Mouse (Mus musculus): Measurements from ENCODE around the gene Gsn. TPM values are rescaled to one million over a fixed set of nuclear protein-coding genes. Genes with fewer than 3 reads are reported as not detected.

Gsn gene
- polyA plus RNA-seq, 1 experiment from 2014 or later, result 139 TPM

GRCm38 (mm10) chr2:35325930-35326329 is 69.8 kb downstream of the Gsn start:
- no peak for DNase-seq (ENCODE audit: low spot score)

- DNase-seq (ENCODE audit: low spot score), result no peak
Measured at GRCm38 (mm10) chr2:35326931-35327330, 70.8 kb downstream of the Gsn start.

- DNase-seq (ENCODE audit: low spot score), result no peak
Measured at GRCm38 (mm10) chr2:35327583-35327982, 71.4 kb downstream of the Gsn start.

GRCm38 (mm10) chr2:35328064-35328792 is 72.0 kb downstream of the Gsn start:
- no peak for DNase-seq (ENCODE audit: low spot score)

DNA sequence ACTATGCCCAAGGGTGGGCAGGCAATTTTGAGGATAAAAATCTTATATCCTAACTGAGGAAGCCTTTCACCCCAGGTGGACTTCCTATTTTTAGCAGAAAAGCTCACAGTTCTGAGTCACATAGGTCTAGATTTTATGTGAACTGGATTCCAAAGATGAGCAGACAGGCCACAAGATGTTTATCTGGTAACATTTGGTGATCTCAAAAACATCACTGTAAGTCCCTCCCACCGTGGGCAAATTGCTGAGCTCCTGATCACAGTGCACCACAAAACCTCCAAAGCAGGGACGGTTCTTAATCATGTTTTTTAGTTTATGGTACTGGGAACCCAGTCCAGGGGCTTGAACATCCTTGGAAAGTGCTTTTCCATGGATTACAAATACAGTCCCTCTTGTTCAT is 72.9 kb downstream of the Gsn start:
- DNase-seq (ENCODE audit: low spot score), result peak; percentile 8

DNA sequence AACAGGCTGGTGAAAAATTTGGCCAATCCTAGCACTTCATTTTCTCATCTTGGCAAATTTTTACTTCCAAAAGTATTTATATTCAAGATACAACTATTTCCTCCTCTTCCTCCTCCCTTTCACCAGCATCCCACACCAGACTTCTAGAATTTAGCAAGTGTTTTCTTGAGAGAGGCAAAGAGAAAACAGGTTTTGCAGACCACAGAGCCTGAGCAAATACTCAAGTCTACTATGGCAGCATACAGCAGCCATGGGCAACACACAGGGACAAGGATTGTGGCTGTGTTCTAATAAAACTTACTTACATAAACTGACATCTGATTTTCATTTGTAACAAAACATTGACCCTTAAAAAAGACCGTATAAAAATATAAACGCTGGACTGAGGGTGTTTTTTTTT is 75.0 kb downstream of the Gsn start:
- DNase-seq (ENCODE audit: low spot score), result no peak

GRCm38 (mm10) chr2:35333670-35334069 is 77.5 kb downstream of the Gsn start:
- DNase-seq (ENCODE audit: low spot score), result no peak

- no peak for DNase-seq (ENCODE audit: low spot score)
Measured at GRCm38 (mm10) chr2:35335620-35336019, 79.4 kb downstream of the Gsn start.

GRCm38 (mm10) chr2:35336388-35337280 is 80.5 kb downstream of the Gsn start, which contains the start of gene Stom:
Stom (minus strand) TSS chr2:35336976.
- DNase-seq (ENCODE audit: low spot score), result peak; percentile 98

DNA sequence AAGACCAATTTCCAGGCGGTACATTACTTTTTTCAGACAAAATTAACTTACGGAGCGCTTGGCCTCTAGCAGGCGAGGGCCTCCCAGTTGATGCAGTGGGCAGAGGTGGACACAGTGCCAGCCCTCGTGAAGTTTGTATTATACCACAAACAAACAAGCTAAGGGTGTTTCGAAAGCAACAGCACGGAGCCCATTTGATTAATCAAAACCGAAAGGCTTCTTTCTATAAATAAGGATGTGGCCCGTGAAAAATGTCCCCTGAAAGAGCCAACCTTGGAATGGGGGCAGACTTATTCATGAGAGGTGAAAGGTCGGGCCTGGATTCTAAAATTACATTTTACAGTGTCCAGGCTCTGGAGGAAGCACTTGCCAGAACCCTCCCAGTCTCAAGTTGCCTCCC is 81.2 kb downstream of the Gsn start:
- no peak for DNase-seq (ENCODE audit: low spot score)

DNA sequence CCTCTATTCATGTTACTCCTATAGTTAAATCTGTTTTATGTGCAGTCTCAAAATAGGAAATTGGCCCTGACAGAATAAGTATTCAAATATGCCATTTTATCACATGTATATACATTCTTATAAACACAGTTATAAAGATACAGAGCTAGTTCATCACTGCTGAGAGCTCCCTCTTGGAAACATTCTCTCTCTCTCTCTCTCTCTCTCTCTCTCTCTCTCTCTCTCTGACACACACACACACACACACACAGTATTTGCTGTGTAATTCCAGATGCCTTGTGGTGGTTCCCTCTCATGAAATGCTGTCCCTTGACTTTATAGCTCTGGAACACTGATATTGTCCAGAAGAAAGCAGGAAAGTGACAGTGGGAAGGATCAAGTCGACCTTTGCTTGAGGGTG is 81.9 kb downstream of the Gsn start:
- DNase-seq (ENCODE audit: low spot score), result no peak

DNA sequence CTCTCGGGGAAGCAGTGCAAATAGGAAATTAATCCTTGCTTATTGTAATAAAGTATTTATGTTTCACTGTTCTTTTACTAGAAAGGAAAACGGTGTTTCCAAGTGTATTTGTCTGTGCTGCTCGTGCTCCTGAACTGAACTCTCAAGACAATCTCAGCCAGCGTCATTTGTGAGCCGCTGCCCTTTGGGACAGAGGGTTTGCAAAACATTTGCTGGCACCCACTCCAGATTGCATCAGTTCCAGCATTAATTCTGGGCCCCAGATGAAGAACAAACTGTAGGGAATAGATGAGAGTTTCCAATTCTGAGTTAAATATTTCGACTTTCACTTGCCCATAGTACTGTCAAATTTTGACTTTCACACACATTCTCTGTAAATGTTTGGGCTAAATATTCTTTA is 82.5 kb downstream of the Gsn start:
- no peak for DNase-seq (ENCODE audit: low spot score)

DNA sequence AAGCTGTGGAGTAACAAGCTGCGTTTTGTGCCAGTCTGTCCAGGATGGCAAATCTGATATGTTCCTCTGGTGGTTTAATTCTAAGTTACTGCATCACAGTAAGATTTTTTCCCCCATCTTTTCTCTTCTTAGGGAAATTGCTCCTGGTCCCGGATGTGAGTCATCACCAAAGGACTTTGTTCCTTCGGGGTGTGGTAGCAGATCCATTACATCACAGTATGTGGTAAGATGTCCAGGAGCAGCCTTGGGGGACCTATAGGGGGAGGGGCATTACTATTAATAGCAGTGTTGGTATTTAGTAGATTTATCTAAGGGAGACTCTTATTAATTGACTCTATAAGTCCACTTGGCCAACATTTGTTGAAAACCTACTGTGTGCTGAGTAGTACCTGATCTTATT is 86.4 kb downstream of the Gsn start:
- no peak for DNase-seq (ENCODE audit: low spot score)

DNA sequence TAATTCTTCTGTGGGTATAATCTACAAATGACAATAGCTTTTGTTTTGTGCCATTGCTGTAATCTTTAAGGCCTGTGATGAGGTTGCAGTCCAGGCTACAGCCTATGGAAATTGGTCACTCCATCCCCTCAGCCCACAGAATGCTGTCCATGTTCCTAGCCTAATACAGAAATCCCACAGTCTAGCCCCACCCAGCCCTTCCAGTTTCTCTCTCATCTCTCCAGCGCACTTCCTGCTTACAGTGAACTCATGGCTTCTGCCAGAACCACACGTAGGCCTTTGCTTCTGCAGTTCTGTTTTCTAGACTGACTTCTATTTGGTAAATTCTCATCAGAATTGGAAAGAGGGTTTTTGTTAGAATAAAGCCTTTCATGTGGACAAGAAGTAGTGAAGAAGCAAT is 89.8 kb downstream of the Gsn start:
- no peak for DNase-seq (ENCODE audit: low spot score)

DNA sequence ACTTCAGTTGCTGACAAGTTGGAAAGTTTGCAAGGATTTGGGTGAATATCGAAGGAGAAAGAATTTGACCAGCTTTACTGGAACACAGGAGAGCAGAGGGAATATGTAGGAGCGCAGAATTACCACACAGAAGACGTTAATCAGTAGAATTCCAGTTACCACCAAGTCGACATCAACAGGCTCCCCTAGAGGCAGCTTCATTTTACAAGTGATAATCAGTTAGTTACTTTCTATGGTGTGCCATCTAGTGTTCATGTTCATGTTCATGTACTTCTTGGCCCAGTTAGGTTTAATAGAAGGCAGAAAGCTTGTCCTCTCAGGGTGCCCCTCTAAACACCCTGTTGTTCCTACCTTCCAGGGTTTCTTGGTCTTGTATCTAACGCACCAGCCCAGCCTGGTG is 93.0 kb downstream of the Gsn start:
- peak; percentile 50 for DNase-seq (ENCODE audit: low spot score)

Other genes starting within 250 kb of the Gsn start
- gene Hc, start 194.9 kb upstream of the Gsn start, polyA plus RNA-seq (2015; fragmentation: Nextera tagmentation; extraction: Ambion mirVana), result 0.07 and 0.22 TPM in 2 replicates
- 0.33 and 0.53 TPM in 2 replicates for gene AI182371, start 154.8 kb upstream of the Gsn start, polyA plus RNA-seq (2015; fragmentation: Nextera tagmentation; extraction: Ambion mirVana)
- 40.7 and 47.2 TPM in 2 replicates for gene Cntrl, start 146.9 kb upstream of the Gsn start, polyA plus RNA-seq (2015; fragmentation: Nextera tagmentation; extraction: Ambion mirVana)
- gene Rab14, start 55.3 kb upstream of the Gsn start, polyA plus RNA-seq (2015; fragmentation: Nextera tagmentation; extraction: Ambion mirVana), result 309 and 366 TPM in 2 replicates
- gene Stom, start 80.6 kb downstream of the Gsn start, polyA plus RNA-seq (2015; fragmentation: Nextera tagmentation; extraction: Ambion mirVana), result 16.5 and 18.9 TPM in 2 replicates
- 0.13 and 0.18 TPM in 2 replicates for gene 4930568D16Rik, start 111.3 kb downstream of the Gsn start, polyA plus RNA-seq (2015; fragmentation: Nextera tagmentation; extraction: Ambion mirVana)
- not detected in 2 replicates for gene 4930402F06Rik, start 140.8 kb downstream of the Gsn start, polyA plus RNA-seq (2015; fragmentation: Nextera tagmentation; extraction: Ambion mirVana)
- 26.2 and 27.3 TPM in 2 replicates for gene Ggta1, start 206.9 kb downstream of the Gsn start, polyA plus RNA-seq (2015; fragmentation: Nextera tagmentation; extraction: Ambion mirVana)

All from thymus, postnatal 0 days (tissue).